Mouse (Mus musculus): ENCODE results near the gene Loxl1.
"Not testable (repeated sequence)": the region's sequence is repeated elsewhere in the genome, so short reads cannot be mapped to it uniquely, and the experiment has no call there.

Loxl1 gene

DNA sequence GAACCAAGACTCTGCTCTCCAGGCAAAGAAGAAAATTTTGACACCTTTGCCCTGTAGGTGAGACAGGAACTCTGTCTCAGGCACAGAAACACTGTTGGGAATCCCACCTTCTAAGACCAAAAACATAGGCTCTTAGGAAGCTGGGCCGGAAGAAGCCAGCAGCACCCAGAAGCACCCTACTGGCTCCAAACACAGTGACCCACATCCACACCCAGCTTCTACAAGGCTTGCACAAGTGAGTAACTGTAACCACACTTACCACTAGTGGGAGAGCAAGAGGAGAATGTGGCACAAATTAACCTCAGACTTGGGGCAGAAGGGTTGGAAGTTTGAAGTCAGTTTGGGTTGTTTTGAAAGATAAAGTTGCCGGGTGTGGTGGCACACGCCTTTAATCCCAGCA is 37.2 kb downstream of the Loxl1 start:
- no peak for DNase-seq (ENCODE audit: low read depth, low spot score)

DNA sequence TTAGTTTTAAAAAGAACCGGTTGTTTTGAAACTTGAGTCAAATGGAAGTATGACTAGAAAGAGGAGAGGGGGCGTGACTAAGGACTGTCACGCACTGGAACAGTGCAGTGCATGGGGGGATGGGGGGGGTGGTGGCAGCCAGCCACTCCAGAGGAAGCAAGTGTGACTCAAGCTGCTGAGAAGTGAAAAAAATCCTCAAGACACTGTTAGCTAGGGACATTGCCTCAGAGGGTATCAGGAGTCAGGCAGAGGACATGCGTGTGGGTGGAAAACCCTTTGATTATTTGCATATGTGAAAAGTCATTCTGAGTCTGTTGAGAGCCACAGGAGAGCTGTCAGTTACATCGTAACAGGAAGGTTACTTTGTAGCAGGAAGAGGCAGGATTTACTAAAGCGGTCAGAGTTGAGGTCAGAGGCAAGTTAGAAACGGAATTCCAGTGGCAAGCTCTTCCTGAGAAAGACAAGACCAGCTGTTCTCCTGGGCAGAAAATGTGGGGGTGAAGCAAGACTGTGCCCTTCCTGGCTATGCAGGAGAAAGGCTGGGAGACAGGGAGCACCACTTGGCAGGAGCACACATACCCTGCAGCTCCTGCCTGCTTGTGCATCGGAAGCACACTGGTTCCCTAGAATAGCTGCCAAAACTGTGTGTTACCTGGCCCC is 37.7 kb downstream of the Loxl1 start:
- no peak for DNase-seq (ENCODE audit: low read depth, low spot score)

DNA sequence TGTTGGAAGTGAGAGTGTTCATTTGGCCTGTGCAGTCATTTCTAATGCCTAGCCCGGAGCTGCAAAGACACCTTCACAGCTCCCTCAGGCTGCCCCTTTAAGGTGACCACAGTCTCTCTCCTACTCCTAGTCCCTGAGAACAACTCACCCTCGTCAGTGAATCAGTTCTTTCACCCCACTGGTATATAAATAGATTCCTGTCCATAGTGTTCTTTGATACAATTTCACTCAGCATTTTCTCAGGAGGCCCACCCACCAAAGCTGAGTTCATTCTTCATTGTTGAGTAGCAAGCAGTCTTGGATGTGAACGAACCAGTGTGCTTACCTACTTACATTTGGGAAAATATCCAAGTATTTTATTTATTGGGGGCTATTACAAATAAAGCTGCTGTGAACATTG is 38.4 kb downstream of the Loxl1 start:
- DNase-seq (ENCODE audit: low read depth, low spot score), result no peak

DNA sequence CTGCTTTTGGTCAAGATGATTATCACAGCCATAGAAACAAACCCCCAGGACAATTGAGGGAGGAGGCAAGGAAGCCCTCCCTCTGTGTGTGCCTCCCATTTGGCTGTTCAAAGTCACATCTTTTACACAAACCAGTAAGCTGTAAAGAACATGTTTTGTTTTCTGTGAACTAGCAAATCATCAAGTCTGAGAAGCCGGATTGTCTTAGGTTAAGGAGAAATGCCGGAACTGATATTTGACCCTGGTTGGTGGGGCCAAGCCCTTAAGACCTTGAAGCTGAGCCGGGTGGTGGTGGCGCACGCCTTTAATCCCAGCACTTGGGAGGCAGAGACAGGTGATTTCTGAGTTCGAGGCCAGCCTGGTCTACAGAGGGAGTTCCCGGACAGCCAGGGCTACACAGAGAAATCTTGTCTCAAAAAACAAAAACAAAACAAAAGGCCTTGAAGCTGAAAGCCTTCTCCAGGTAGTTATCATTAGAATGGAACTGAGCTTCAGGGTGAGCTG is 38.8 kb downstream of the Loxl1 start:
- no peak for DNase-seq (ENCODE audit: low read depth, low spot score)

DNA sequence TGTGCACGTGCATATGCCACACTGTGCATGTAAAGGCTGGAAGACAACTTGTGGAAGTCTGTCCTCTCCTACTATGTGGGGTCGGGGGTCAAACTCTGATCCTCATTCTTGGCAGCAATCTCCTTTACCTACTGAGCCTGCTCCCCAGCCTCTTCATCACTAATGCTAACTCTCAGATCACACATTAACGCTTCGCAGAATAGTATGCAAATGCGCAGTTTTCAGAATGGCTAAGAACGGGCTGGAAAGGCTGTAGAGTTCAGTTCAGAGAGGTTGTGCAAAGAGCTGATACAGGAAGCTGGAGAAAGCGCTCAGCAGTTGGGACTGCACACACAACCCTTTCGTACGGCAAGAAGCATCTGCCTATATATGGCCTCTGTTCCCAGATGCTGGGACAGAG is 40.1 kb downstream of the Loxl1 start:
- DNase-seq (ENCODE audit: low read depth, low spot score), result no peak

DNA sequence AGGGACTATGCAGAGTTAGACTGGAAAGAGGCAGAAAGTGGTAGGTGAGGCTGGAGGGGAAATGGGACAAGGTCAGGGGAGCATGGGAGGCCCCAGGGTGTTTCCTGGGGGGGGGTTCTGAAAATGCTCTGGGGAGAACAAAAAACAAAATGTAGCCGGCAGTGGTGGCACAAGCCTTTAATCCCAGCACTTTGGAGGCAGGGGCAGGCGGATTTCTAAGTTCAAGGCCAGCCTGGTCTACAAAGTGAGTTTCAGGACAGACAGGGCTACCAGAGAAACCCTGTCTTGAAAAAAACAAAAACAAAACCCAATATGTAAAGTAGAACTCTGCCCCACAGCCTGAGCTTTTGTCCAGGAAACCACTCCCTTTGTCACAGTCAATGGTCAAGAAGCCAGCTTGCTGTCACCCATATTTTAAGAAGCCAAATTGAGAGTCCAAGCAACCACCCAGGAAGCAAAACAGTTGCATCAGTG is 40.9 kb downstream of the Loxl1 start:
- DNase-seq (ENCODE audit: low read depth, low spot score), result no peak

DNA sequence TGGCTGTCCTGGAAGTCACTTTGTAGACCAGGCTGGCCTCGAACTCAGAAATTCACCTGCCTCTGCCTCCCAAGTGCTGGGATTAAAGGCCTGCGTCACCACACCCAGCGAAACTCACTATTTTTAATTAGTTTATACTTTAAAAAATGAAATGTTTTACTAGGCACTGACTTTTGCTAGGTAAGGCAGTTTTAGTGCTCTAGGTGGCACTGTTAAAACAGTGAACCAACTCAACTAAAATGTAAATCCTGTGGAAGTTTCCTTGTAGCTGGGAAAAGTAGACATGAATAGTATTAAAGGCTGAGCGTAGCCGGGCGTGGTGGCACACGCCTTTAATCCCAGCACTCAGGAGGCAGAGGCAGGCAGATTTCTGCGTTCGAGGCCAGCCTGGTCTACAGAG is 41.4 kb downstream of the Loxl1 start:
- DNase-seq (ENCODE audit: low read depth, low spot score), result not testable (repeated sequence)

DNA sequence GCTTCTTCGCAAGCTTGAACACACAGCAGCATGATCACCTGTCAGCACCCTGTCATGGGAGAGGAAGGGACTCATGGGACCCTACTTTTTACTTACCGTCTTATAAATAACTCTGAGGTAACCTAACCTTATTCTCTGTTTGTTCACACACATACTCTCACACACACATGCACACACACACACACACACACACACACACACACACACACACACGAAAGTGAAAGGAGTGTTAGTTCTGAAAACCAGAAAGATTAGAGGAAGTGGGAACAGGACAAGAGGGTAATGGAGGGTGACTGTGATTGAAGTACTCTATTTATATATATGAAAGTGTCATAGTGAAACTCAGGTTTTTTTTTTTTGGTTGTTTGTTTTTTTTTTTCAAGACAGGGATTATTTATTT is 41.9 kb downstream of the Loxl1 start:
- no peak for DNase-seq (ENCODE audit: low read depth, low spot score)

DNA sequence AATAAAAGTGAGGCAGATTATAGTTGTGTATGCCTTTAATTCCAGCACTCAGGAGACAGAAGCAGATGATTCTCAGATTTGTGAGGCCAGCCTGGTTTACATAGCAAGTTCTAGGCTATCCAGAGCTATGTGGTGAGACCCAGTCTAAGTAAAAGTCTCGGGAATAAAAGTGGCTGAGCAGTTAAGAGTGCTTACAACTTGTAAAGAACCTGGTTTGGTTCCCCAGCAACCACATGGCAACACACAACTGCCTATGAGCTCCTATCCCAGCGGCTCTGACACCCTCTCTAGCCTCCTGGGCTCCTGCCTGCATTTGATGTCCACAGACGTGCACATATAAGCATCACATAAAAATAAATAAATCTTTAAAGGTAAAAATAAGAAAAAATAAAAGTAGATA is 42.9 kb downstream of the Loxl1 start:
- no peak for DNase-seq (ENCODE audit: low read depth, low spot score)

DNA sequence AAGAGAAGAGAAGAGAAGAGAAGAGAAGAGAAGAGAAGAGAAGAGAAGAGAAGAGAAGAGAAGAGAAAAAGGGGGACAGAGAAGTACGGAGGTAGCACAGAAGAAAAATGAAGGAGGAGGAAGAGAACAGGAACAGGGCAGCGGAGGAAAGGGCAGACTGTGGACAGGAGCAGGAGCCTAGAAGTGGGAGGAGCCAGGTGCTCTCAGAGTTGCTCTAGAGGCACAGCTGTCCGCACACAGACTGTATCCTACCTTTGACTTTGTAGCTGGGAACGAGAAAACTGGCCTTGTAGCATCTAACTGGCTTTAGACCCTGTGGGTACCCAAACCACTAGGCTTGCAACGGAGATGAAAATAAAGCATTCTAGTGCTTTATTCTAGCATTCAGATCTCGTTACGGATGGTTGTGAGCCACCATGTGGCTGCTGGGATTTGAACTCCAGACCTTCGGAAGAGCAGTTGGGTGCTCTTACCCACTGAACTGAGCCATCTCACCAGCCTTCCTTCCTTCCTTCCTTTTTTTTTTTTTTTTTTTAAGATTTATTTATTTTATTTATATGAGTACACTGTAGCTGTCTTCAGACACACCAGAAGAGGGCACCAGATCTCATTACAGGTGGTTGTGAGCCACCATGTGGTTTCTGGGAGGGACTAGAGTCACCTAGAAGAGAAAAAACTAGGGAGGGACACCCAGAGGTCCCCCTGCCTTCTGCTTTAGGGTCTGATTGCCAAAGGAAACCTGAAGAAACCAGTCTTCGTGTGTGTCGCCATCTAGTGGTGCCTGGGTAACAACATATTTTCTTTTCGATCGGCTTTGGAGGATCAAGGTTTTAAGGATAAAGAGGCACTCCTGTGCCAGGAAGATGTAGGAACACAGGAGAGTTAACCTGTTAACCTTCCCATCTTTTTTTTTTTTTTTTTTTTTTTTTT is 44.3 kb downstream of the Loxl1 start:
- DNase-seq (ENCODE audit: low read depth, low spot score), result peak; percentile 58

DNA sequence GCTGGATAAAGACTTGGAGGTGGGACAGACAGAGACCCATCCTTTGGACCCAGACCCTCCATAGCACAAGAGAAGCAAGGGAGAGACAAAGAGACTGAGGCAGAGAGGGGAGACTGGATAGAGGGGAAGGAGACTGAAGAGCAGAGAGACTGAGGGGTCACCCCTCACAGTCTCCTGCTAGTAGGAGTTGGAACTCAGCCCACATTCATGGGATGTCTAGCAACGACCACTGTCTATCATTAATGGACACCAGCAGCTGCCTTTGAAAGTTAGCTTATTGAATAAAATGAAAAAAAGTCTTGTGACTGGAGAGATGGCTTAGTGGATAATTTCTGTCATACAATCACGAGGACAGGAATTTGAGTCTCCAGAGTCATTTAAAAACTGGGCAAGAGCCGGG is 45.9 kb downstream of the Loxl1 start:
- no peak for DNase-seq (ENCODE audit: low read depth, low spot score)

DNA sequence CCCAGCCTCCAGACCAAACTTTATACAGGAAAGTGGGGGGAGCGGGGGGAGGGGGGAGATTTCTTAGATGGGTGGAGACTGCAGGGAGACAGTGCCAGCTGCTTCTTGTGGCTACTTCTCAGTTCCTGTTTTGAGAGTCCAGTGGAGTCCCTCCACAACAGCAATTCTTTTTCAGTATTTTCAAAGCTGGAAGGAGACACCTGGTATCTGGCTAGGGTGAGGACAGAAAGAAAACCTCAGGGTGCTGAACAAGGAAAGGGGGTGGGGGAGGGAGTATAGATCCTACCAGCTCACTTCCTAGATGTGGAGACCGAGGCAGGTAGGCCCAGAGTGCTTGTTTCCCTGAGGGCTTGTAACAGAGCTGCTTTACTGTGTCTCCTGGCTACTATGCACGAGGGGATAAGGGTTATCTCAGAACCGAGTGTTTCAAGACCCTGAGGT is 46.4 kb downstream of the Loxl1 start:
- DNase-seq (ENCODE audit: low read depth, low spot score), result no peak

DNA sequence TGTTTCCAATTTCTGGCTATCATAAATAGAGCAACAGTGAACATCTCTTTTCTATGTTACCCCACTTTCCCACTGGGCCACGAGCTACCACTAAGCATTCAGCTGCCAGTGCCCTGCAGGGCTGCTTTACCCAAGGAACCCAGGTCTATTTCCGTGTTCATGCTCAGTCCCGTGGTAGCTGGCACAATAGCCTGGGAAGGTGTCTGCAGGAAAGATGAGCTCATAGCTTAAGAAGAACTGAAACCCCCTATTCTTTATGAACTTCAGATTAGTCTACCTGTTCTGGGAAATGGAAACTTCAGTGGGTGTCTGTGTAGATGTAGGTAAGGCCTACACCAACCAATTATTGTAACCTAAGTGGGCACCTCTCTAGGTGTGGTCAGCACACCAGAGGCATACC is 47.6 kb downstream of the Loxl1 start:
- no peak for DNase-seq (ENCODE audit: low read depth, low spot score)

DNA sequence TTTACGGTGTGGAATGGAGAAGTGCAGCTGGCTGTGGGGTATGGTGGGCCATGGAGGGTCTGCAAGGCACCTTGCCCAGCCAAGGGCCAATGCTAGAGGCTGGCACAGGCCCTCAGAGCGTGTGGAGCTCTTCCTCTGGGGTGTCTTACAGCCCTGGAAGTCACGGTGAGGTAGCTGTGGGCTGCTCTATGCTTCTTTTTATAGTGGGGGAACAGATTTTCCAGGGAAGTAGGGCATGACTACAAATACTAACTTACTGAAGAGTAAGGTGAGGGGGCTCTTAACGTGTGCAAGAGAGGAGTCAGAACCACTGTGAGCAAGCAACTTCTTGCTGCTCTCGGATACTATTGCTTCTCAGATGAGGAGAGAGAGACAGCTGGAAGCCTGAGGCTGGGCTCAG is 50.5 kb downstream of the Loxl1 start:
- no peak for DNase-seq (ENCODE audit: low read depth, low spot score)

DNA sequence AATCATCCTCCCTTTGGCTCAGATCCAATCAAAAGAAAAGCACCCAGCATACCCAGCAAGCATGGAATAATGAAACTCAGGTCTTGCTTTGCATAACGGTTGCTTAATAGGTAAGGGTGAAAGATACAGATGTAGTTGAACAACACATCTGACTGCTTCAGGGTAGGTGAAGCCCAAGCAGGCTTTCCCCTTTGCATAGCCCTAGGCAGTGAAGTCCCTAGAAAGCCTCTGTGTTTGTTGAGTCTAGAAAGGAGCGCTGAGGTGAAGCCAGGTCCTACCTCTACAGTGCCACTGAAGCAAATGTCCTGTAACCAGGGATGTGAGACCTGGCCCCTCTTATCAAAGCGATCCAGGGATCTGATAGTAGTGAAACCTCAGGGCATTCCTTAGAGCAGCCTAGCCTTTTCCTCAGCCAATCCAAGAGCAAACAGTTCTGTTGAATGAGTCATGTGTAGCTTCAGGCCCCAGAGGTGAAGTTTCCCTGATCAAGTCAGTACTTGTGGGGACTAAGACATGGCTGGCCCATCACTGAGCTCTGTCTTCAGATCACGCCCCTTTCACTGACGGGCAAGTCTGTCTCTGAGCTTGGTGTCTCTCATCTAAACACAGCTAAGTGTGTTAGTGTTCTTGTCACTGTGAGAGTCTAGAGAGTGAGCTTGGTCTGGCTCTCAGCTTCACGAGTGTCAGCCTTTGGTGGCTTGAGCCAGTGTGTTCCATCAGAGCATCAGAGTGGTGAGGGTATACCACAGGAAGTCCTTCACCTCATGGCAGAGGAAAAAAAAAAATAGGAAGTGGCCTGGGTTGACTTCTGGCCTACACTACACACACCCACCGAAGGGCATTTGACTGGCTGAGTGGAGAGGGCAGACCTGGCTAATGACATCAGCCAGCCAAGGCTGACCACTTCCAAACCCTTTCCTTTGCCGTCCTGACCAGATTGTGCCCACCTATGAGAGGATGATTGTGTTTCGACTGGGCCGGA is 57.0 kb downstream of the Loxl1 start:
- no peak for DNase-seq (ENCODE audit: low read depth, low spot score)

DNA sequence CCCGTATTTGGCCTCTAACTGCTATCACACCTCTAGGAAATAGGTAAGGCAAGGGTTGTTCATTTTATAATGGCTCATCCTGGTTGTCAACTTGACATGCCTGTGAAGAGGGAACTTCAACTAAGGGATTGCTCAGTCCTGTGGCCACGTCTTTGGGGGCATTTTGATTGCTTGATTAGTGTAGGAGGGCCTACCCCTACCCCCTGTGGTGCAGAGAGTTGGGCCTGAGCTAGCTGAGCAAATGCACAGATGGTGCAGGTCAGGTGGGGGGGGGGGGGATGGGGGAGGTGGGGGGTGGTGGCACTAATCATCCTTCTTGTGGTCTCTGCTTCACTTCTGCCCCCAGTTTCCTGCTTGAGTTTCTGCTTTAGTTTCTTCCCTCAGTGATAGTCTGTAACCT is 57.9 kb downstream of the Loxl1 start:
- DNase-seq (ENCODE audit: low read depth, low spot score), result no peak

DNA sequence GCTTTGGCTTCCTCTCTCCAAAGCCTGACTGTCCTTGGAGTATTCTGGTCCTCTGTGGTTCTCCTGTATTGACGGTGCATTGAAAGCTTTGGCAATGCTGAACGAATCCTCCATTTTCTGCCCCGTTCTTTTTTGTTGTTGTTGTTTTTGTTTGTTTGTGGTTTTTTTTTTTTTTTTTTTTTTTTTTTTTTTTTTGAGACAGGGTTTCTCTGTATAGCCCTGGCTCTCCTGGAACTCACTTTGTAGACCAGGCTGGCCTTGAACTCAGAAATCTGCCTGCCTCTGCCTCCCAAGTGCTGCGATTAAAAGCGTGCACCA is 59.2 kb downstream of the Loxl1 start:
- not testable (repeated sequence) for DNase-seq (ENCODE audit: low read depth, low spot score)

DNA sequence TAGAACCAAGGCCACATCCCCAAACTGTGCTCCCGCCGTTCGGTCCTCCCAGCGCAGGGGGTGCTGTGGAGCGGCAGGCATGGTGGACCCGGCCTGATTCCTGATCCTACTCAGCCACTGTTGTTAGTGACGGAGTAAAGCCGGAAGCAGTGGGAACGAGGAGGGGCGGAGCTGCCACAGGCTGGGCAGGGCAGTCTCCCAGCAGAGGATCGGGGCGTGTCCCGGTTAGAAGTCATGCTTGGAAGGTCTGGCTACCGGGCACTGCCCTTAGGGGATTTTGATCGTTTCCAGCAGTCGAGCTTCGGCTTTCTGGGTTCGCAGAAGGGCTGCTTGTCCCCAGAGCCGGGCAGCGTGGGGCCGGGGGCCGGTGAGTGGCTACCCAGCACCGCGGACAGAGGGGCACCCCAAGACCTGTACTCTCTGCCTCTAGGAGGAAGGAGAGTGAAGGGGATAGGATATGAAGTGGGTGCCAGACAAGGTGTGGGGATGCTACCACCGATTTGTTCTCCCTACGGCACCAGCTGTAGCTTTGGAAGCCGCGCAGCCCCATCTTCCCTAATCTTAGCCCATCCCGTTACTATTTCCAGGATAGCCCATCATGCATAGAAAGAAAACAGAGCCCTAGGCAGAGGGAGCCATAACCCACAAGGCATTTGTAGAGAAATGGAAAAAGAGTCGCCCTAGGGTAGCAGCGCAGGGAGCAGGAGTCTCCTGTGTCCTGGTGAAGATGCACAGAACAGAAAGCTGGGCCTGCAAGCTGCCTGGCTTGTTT is 59.8 kb downstream of the Loxl1 start, which contains the start of gene Stoml1:
Gene Stoml1 (plus strand): TSS at position 132 of the 772 bp plus-strand sequence.
- DNase-seq (ENCODE audit: low read depth, low spot score), result peak; percentile 87

DNA sequence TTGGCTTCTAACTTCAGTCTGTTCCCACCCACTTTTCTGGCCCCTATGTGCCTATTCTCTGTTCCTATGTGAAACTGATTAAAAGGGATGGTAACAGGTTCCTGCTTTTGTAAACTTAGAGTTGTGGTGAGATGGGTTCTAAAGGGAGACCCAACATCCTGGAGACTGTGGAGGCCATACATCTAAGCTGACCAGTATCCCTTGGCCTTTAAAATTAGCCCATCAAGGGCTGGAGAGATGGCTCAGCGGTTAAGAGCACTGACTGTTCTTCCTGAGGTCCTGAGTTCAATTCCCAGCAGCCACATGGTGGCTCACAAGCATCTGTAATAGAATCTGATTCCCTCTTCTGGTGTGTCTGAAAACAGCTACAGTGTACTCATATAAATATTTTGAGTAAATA is 62.3 kb downstream of the Loxl1 start:
- not testable (repeated sequence) for DNase-seq (ENCODE audit: low read depth, low spot score)

DNA sequence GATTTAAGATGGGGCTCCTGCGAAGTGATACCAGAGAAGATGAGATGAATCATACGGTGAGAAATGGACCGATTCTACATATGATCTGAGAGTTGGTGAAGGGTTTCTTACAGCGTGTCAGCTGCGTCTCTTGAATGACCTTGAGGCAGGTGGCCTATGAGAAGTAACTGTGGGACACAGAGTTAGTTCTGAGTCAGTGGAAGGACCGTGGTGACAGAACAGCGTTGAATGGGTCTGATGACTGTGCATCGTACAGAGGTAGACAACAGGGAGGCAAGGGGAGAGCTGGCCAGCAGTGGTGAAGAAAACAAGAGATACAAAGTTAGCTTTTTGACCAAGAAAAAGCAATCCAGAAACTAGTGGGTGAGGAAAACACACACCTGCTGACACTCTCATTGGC is 62.7 kb downstream of the Loxl1 start:
- DNase-seq (ENCODE audit: low read depth, low spot score), result no peak
